Mouse (Mus musculus) brain, embryonic 14.5 days (tissue): ENCODE measurements around the gene Krt36. TPM values are rescaled to one million over a fixed set of nuclear protein-coding genes. Genes with fewer than 3 reads are reported as not detected.

Source experiments
- DNase-seq: peaks from one replicate; pipeline ENCODE4 v3.0.0-alpha.2; 2011; ENCODE audit warnings: low read depth
- CTCF ChIP-seq: fragments of 200-500 bp; IDR thresholded peaks from 2 replicates; pipeline ENCODE4 v1.5.1; 2012; ENCODE audit warnings: inconsistent platforms, mild to moderate bottlenecking, moderate library complexity, borderline replicate concordance; ENCODE audit not compliant: insufficient read depth, insufficient read length; ENCODE audit errors: extremely low read depth
- POLR2A ChIP-seq: fragments of 200-500 bp; IDR thresholded peaks from 2 replicates; pipeline ENCODE4 v1.6.1; 2012; ENCODE audit warnings: mild to moderate bottlenecking, inconsistent platforms, borderline replicate concordance; ENCODE audit not compliant: poor library complexity, insufficient read depth, insufficient read length, severe bottlenecking; ENCODE audit errors: extremely low read depth
- polyA plus RNA-seq: library from polyadenylated mRNA; depleted of rRNA; stranded (reverse); fragments of >200 nt; gene quantifications from 2 replicates; pipeline ENCODE4 v1.2.3, GENCODE M21; 2012; rRNA removed

The Krt36 gene
- polyA plus RNA-seq = not detected in 2 replicates

DNA sequence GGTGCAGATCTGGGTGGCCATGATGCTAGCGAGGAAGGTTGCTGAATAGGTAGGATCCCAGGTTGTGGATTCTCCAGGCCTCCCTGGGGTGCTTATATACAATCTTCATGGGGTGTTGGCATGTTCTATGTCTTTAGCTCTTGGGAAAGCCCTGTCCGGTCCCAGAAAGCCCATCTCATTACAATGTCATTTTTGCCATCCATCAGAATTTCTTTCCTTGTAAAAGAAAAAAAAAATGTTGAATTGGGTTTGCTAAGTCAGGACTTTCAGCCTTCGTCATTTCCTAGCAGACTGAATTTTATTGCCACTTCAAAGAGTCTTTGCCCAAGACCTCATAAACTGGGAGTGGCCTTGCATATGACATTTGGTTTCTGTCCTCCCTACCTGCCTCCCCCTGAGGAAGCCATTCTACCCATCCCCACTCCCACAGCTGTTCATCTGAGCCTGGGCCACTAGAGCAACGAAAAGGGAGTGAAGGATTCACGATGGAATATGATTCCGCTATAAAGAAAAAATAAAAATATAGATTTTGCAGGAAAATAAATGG, at the start of gene Krt36:
Krt36 (minus strand) TSS at position 51 of the 547 bp plus-strand sequence.
- TF ChIP-seq POLR2A = no peak
- TF ChIP-seq CTCF = no peak
- no peak for DNase-seq

DNA sequence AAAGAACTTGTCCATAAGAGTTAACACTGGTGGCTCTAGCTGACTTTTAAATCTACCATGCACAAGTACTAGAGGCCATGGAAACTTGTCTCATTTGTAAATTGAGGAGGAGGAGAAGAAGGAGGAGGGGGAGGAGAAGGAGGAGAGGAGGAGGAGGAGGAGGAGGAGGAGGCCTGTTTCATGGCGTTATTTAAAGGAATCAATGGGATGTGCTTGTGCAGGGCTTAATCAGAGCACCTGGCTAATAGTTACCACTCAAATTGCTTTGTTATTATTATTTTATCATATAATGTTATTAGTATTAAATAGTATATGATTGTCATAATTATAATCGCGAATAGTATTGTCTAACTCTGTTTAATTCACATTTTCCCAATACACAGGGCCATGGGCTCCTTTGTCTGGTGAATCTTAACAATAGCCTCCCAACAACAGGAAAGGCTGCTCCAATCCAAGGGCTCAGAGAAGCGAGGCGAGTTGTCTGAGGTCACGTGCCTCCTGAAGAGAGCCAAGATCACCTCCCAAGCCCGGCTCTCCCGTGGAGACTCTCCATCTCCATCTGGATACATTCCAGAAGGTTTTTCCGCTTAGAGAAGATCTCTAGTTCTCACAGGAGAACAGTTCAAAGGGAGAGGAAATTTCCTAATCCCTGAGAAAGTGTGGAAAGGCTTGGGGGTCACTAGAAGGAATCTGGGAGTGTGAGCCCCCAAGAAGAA, 43.3 kb upstream of the Krt36 start, which contains the start of gene Krt19:
Krt19 (minus strand) TSS at position 51 of the 716 bp plus-strand sequence.
- peak; percentile 11 for DNase-seq
- no peak for TF ChIP-seq CTCF
- no peak for TF ChIP-seq POLR2A

GRCm38 (mm10) chr11:100147566-100148353, 42.3 kb upstream of the Krt36 start:
- TF ChIP-seq POLR2A (no peak), CTCF (no peak)
- no peak for DNase-seq

DNA sequence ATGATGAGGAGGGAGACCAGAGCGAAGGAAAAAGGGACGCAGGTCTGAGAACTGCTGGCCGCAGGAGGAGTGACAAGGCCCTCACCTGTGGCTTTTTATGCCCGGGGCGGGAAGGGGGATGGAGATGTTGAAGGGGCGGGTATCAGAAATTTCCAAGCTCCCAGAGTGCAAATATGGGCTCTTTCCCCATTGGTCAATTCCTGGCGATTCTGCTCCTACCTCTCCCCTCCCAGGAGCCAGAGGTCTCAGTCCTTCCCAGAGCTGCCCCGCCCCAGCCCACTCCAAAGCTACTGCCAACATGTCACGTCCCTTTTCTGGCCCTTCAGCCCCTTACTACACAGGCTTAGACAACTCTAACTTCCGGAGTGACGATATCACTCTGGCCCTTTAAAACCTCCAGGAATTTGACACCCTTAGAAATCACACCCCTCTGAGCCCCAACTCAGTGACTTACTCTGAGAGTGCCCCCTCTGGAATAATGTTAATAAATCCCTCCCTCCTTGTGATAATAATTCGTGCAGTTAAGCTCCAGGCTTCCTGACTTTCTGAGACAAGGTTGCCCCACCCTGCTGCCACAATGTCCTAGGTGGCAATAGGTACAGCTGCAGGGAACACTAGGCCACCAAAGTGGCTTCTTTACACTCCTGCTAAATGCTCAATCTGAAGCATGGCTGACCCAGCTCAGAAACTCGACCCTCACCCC, 40.6 kb upstream of the Krt36 start:
- DNase-seq = no peak
- TF ChIP-seq POLR2A (no peak), CTCF (no peak)

DNA sequence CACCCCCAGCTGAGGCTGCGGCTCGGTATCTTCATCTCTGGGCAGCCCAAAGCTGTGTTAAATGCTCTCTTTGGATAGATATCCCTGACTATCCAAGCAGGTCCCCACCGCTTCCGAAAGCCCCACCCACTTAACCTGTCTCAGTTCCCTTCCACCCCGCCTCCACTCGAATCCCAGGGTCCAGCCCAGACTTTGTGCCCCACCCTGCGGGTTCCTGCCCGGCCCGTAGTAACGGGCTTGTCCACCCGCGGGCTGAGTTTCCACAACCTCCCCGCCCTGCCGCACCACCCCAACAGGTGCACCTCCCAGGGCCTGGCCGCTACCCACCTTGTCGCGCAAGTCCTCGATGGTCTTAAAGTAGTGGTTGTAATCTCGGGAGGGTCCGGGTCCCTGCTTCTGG, 39.7 kb upstream of the Krt36 start:
- no peak for TF ChIP-seq CTCF
- TF ChIP-seq POLR2A = no peak
- DNase-seq = no peak

DNA sequence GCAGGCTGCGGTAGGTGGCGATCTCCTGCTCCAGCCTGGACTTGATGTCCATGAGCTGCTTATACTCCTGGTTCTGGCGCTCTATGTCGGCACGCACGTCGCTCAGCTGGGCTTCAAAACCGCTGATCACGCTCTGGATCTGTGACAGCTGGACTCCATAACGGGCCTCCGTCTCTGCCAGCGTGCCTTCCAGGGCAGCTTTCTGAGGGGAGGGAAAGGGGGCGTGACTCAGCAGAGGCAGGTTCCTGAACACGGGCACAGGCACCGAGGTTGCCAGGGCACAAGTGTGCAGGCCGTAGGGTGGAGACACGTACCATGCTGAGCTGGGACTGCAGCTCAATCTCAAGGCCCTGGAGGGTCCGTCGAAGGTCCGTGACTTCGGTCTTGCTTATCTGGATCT, 35.5 kb upstream of the Krt36 start:
- peak; percentile 11 for DNase-seq
- TF ChIP-seq POLR2A (no peak), CTCF (no peak)

- no peak for TF ChIP-seq POLR2A
- no peak for TF ChIP-seq CTCF
- no peak for DNase-seq
Observed at GRCm38 (mm10) chr11:100139391-100139790, 34.0 kb upstream of the Krt36 start.

- TF ChIP-seq CTCF (no peak), POLR2A (no peak)
- no peak for DNase-seq
Observed at GRCm38 (mm10) chr11:100138809-100139208, 33.4 kb upstream of the Krt36 start.

DNA sequence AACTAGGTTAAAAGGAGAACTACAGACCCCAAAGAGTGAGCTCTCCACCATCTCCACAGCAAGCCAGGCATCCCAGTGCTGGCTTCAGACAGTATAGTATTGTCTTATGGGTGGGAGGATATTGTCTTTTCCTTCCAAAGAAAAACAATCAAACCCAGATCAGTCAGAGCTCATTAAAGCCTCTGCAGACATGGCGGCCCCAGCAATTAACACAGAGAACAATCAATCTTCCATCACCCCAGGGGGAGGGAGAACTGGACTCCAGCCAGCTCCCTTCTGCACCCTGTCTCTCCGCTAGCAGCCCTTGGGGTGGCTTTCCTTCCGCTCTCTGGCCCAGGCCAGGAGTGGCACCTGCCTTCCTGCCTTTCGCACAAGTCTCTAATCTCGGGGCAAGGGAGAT, 32.3 kb upstream of the Krt36 start:
- TF ChIP-seq POLR2A (no peak), CTCF (no peak)
- DNase-seq = peak; percentile 76

DNA sequence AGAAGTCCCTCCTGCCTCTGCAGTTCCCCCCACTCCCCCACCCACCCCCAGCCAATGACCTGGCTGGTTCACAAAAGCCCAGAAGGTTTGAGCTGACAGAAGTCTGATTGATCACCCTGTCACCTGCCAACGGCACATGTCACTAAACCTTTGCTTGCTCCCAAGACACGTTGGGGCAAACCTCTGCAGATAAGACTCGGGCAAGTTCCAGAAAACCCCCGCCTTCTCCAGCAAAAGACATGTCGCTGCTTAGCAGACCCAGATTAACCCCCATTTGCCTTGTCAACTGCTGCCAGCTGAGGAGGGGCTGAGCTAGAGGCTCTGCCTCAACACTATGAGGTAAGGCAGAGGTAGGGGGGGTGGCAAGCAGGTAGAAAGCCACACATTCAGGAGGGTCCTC, 31.1 kb upstream of the Krt36 start:
- peak; percentile 8 for DNase-seq

GRCm38 (mm10) chr11:100135731-100136130, 30.3 kb upstream of the Krt36 start, which contains the start of gene Krt15:
Gene Krt15, minus strand, starts transcription at chr11:100135928.
- no peak for DNase-seq
- no peak for TF ChIP-seq POLR2A
- TF ChIP-seq CTCF = no peak

More for the DNA sequence above, 31.1 kb upstream of the Krt36 start:
- TF ChIP-seq POLR2A (no peak), CTCF (no peak)

GRCm38 (mm10) chr11:100124901-100125300, 19.5 kb upstream of the Krt36 start:
- no peak for DNase-seq
- TF ChIP-seq POLR2A (no peak), CTCF (no peak)
